Mouse (Mus musculus) kidney, postnatal 0 days (tissue): ENCODE measurements around the gene Per3. TPM values are rescaled to one million over a fixed set of nuclear protein-coding genes. Genes with fewer than 3 reads are reported as not detected.

ENCODE experiments used
- ATAC-seq: fragments of 200-750 bp; cut with Nextera tagmentation; replicated peaks from 2 replicates; pipeline ENCODE4 v1.8.0; 2017; ENCODE audit warnings: low read depth, moderate number of reproducible peaks, moderate TSS enrichment, moderate library complexity; ENCODE audit not compliant: low FRiP score
- DNase-seq: peaks from one replicate; pipeline ENCODE4 v3.0.0-alpha.2; 2016; ENCODE audit warnings: low spot score
- H3K27ac ChIP-seq: fragments of 300-500 bp; sonication (generic); 2 replicates; pipeline ENCODE4 v1.5.1; 2014; ENCODE audit warnings: mild to moderate bottlenecking
- H3K27me3 ChIP-seq: fragments of 300-500 bp; sonication (generic); 2 replicates; pipeline ENCODE4 v1.6.1; 2014; ENCODE audit warnings: low read length, mixed read lengths; ENCODE audit not compliant: insufficient read depth
- H3K36me3 ChIP-seq: fragments of 300-500 bp; sonication (generic); 2 replicates; pipeline ENCODE4 v1.6.1; 2014; ENCODE audit warnings: low read length, mixed read lengths; ENCODE audit not compliant: insufficient read depth
- H3K4me1 ChIP-seq: fragments of 300-500 bp; sonication (generic); replicated peaks from 2 replicates; pipeline ENCODE4 v1.6.1; 2014; ENCODE audit warnings: antibody characterized with exemption, low read length, mixed read lengths; ENCODE audit not compliant: insufficient read depth
- H3K4me2 ChIP-seq: fragments of 300-500 bp; sonication (generic); 2 replicates; pipeline ENCODE4 v1.6.1; 2014; ENCODE audit warnings: mild to moderate bottlenecking, low read length, moderate library complexity, mixed read lengths
- H3K4me3 ChIP-seq: fragments of 300-500 bp; sonication (generic); replicated peaks from 2 replicates; pipeline ENCODE4 v1.5.1; 2014; ENCODE audit warnings: low read depth, low read length
- H3K9ac ChIP-seq: fragments of 300-500 bp; sonication (generic); 2 replicates; pipeline ENCODE4 v1.6.1; 2014; ENCODE audit warnings: low read depth, low read length
- H3K9me3 ChIP-seq: fragments of 300-500 bp; sonication (generic); replicated peaks from 2 replicates; pipeline ENCODE4 v1.6.1; 2016; ENCODE audit warnings: low read length, inconsistent platforms, mixed read lengths
- CTCF ChIP-seq: IDR thresholded peaks from 2 replicates; pipeline ENCODE4 v1.5.1; 2016; ENCODE audit warnings: antibody characterized with exemption, low read depth, mild to moderate bottlenecking, moderate library complexity
- WGBS: fragments of 180-500 bp; shearing (Covaris S2); extraction: QIAGEN DNeasy Blood & Tissue Kit; methylation state at CpG from one replicate; pipeline ENCODE4 v1.1.7; 2014; 5-methylcytosine and 5-hydroxymethylcytosine counted together
- polyA plus RNA-seq: library from polyadenylated mRNA; unstranded; fragments of >200 nt; fragmentation: Nextera tagmentation; extraction: Ambion mirVana; gene quantifications from 2 replicates; pipeline ENCODE4 v1.2.1, GENCODE M21; 2015

Gene Per3
- 6.0 and 6.7 TPM in 2 replicates for polyA plus RNA-seq

DNA sequence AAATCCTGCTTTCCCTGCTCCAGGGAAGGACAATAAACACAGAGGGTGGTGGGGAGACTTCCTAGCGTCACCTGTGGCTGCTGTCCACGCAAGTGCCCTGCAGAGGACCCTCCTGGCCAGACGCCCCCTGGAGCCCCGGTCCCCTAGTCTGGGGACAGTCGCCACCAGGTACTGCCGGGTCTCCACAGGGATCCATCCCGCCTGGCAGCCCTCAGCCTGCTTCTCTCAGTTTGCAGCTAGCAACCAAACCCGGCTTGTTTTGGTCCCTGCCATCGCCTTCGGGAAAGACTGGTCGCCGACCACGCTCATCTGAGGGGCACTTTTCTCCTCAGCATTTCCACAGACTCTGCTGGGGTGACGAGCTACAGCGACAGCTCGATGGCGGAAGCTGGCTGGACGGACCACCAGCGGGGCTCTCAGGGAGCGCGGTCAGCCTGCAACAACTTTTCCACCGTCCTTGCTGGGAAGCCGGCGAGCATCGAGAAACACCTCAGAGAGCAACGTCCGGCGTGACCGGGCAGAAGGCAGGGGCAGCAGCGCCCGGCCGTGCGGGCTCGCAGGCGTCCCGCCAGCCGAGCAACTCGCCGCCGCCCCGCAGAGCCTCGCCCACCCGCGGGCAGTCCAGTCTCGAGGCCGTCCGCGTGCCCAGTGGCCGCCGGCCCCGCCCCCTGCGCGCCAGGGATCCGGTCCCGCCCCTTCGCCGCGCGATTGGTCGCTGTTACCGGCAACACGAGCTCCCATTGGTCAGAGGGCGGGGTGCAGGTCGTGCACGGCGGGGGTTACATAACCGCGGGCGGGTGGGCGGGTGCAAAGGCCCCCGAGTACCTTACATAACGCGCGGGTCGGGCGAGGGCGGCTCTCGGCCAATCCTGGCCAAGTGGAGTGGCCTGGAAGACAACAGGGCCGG, at the start of gene Per3:
TSS of gene Per3 (minus strand) at position 629 of the 907 bp plus-strand sequence.
- Histone ChIP-seq H3K4me2 (peak within 1 kb of the TSS; percentile 99), H3K4me1 (peaks cover 9% of the 10 kb centered on the region), H3K9me3 (no peaks in the 10 kb centered on the region), H3K27me3 (no peaks in the 10 kb centered on the region), H3K9ac (peak within 1 kb of the TSS; percentile 76), H3K36me3 (peaks cover 21% of the 10 kb centered on the region), H3K4me3 (peak within 1 kb of the TSS; percentile 56), H3K27ac (peak within 1 kb of the TSS; percentile 76; the same call in 1 of the 2 replicates)
- DNase-seq (peak; percentile 97), ATAC-seq (peak; percentile 98)
- WGBS: under 1% methylated on average over 79 of the region's 79 CpGs
- TF ChIP-seq CTCF: no peak

GRCm38 (mm10) chr4:151089270-151089669, 44.8 kb upstream of the Per3 start, which contains the start of gene Gm13090:
Gm13090 (plus strand) TSS chr4:151089570.
- no peaks in the 10 kb centered on the region for H3K4me1 ChIP-seq
- TF ChIP-seq CTCF: no peak
- H3K27me3 ChIP-seq: no peaks in the 10 kb centered on the region
- ATAC-seq: no peak
- H3K4me2 ChIP-seq: no peak within 1 kb of the TSS
- no peak within 1 kb of the TSS for H3K9ac ChIP-seq
- no peak within 1 kb of the TSS for H3K4me3 ChIP-seq
- no peaks in the 10 kb centered on the region for H3K9me3 ChIP-seq
- H3K36me3 ChIP-seq: no peaks in the 10 kb centered on the region
- H3K27ac ChIP-seq: no peak within 1 kb of the TSS
- WGBS: 90% methylated on average over 7 of the region's 7 CpGs
- DNase-seq: no peak

- H3K4me2 ChIP-seq: no peak overlapping the region
- no peak overlapping the region for H3K9ac ChIP-seq
- no peak overlapping the region for H3K27ac ChIP-seq
- no peaks in the 10 kb centered on the region for H3K36me3 ChIP-seq
- ATAC-seq (no peak), DNase-seq (no peak)
- H3K4me1 ChIP-seq: no peaks in the 10 kb centered on the region
- TF ChIP-seq CTCF: no peak
- no peak overlapping the region for H3K4me3 ChIP-seq
- H3K9me3 ChIP-seq: no peaks in the 10 kb centered on the region
- no peaks in the 10 kb centered on the region for H3K27me3 ChIP-seq
- 89% methylated on average over 14 of the region's 14 CpGs for WGBS
Observed at GRCm38 (mm10) chr4:151088819-151089218, 44.4 kb upstream of the Per3 start.

DNA sequence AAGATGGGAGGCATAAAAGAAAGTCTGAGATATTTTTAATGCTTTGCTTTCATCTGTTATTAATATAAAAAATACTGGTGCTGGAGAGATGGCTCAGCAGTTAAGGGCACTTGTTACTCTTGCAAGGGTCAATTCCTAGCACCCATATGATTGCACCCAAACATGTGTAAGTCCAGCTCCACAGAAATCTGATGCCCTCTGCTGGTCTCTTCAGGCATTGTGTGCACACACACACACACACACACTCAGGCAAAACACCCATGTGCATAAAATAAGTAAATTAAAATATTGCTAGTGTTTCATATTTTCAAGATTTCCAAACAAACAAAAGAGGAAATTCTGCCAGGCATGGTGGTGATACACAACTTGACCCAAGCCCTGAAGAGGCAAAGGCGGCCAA, 42.9 kb upstream of the Per3 start:
- no peaks in the 10 kb centered on the region for H3K9me3 ChIP-seq
- H3K27ac ChIP-seq: no peak overlapping the region
- no peak overlapping the region for H3K4me3 ChIP-seq
- H3K36me3 ChIP-seq: no peaks in the 10 kb centered on the region
- no peaks in the 10 kb centered on the region for H3K4me1 ChIP-seq
- H3K4me2 ChIP-seq: no peak overlapping the region
- 100% methylated on average over 1 of the region's 1 CpGs for WGBS
- TF ChIP-seq CTCF: peak; percentile 27; the same call in 1 of the 2 replicates
- no peak overlapping the region for H3K9ac ChIP-seq
- ATAC-seq (no peak), DNase-seq (no peak)
- no peaks in the 10 kb centered on the region for H3K27me3 ChIP-seq

- no peak overlapping the region for H3K27ac ChIP-seq
- no peaks in the 10 kb centered on the region for H3K9me3 ChIP-seq
- H3K4me3 ChIP-seq: no peak overlapping the region
- no peaks in the 10 kb centered on the region for H3K36me3 ChIP-seq
- no peak for TF ChIP-seq CTCF
- no peak overlapping the region for H3K4me2 ChIP-seq
- no peak overlapping the region for H3K9ac ChIP-seq
- no peaks in the 10 kb centered on the region for H3K27me3 ChIP-seq
- DNase-seq: no peak
- 78% methylated on average over 5 of the region's 5 CpGs for whole genome bisulfite sequencing
- no peaks in the 10 kb centered on the region for H3K4me1 ChIP-seq
- no peak for ATAC-seq
Observed at GRCm38 (mm10) chr4:151083027-151083426, 38.6 kb upstream of the Per3 start.

DNA sequence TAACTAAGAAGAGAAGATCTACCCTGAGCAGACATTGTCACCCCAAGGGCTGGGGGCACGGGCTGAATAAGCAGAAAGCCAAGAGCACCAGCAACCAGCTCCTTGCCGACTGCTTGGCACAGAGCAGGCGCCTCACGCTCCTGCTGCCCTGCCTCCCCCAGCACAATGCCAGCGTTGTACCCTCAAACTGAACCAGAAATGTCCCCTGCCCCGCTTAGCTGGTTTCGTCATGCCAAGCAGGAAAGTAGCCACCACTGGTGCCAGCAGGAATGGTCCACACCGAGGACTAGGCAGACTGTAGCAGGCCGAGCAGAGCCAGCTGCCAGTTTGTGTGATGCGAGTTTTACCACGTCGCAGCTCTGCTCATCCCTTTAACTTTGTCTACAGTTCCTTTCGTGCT, 37.5 kb upstream of the Per3 start:
- Histone ChIP-seq H3K36me3 (no peaks in the 10 kb centered on the region), H3K4me1 (no peaks in the 10 kb centered on the region), H3K4me2 (no peak overlapping the region), H3K9ac (no peak overlapping the region), H3K4me3 (no peak overlapping the region), H3K9me3 (no peaks in the 10 kb centered on the region), H3K27me3 (no peaks in the 10 kb centered on the region), H3K27ac (no peak overlapping the region)
- TF ChIP-seq CTCF: no peak
- ATAC-seq: no peak
- 87% methylated on average over 13 of the region's 13 CpGs for WGBS
- no peak for DNase-seq
